Mouse (Mus musculus): ENCODE measurements around the gene Gm28038.

GRCm38 (mm10) chr2:30286192-30287026 is 5.6 kb downstream of the Gm28038 start, which contains the start of the genes Dolk and Nup188:
- TF ChIP-seq EP300 (IDR thresholded peaks at IDR 0.05; ENCODE audit: insufficient read depth, low read depth, low read length) (0 out of 2 replicates have a peak, but pooled peaks have one; percentile 56), CTCF (IDR thresholded peaks at IDR 0.05) (no peak), POLR2A (IDR thresholded peaks at IDR 0.05; ENCODE audit: insufficient read depth, low read depth, low read length) (peak; percentile 94)
